Mouse (Mus musculus) hindbrain, embryonic 14.5 days (tissue): Measurements from ENCODE around the gene Hilpda. TPM values are rescaled to one million over a fixed set of nuclear protein-coding genes. Genes with fewer than 3 reads are reported as not detected.
A peak's percentile ranks its signal among the peaks of the same experiment; 100 is the strongest.

ENCODE experiments used
- ATAC-seq: fragments of 200-750 bp; cut with Nextera tagmentation; 2 replicates; pipeline ENCODE4 v1.8.0; 2017; ENCODE audit warnings: moderate number of reproducible peaks, mild to moderate bottlenecking, moderate TSS enrichment, moderate library complexity; ENCODE audit not compliant: low FRiP score
- DNase-seq: peaks from one replicate; pipeline ENCODE4 v3.0.0-alpha.2; 2015; ENCODE audit warnings: low spot score
- H3K27ac ChIP-seq: fragments of 300-500 bp; sonication (generic); 2 replicates; pipeline ENCODE4 v1.5.1; 2014; ENCODE audit warnings: mild to moderate bottlenecking, moderate library complexity
- H3K27me3 ChIP-seq: fragments of 300-500 bp; sonication (generic); 2 replicates; pipeline ENCODE4 v1.6.1; 2014; ENCODE audit warnings: mild to moderate bottlenecking, low read length, mixed read lengths; ENCODE audit not compliant: control insufficient read depth, insufficient read depth
- H3K36me3 ChIP-seq: fragments of 300-500 bp; sonication (generic); replicated peaks from 2 replicates; pipeline ENCODE4 v1.6.1; 2014; ENCODE audit not compliant: control insufficient read depth, insufficient read depth
- H3K4me1 ChIP-seq: fragments of 300-500 bp; sonication (generic); replicated peaks from 2 replicates; pipeline ENCODE4 v1.6.1; 2014; ENCODE audit warnings: antibody characterized with exemption, low read length, mixed read lengths; ENCODE audit not compliant: control insufficient read depth, insufficient read depth
- H3K4me2 ChIP-seq: fragments of 300-500 bp; sonication (generic); replicated peaks from 2 replicates; pipeline ENCODE4 v1.6.1; 2014; ENCODE audit warnings: mild to moderate bottlenecking, moderate library complexity
- H3K4me3 ChIP-seq: fragments of 300-500 bp; sonication (generic); replicated peaks from 2 replicates; pipeline ENCODE4 v1.5.1; 2014; ENCODE audit warnings: mild to moderate bottlenecking, low read length
- H3K9ac ChIP-seq: fragments of 300-500 bp; sonication (generic); 2 replicates; pipeline ENCODE4 v1.6.1; 2014
- H3K9me3 ChIP-seq: fragments of 300-500 bp; sonication (generic); 2 replicates; pipeline ENCODE4 v1.6.1; 2016; ENCODE audit warnings: low read length; ENCODE audit not compliant: control insufficient read depth
- WGBS: fragments of 180-500 bp; shearing (Covaris S2); extraction: QIAGEN DNeasy Blood & Tissue Kit; methylation state at CpG from one replicate; pipeline ENCODE4 v1.1.7; 2014; 5-methylcytosine and 5-hydroxymethylcytosine counted together
- polyA plus RNA-seq: library from polyadenylated mRNA; unstranded; fragments of >200 nt; fragmentation: Nextera tagmentation; extraction: Ambion mirVana; gene quantifications from 2 replicates; pipeline ENCODE4 v1.2.1, GENCODE M21; 2014

The Hilpda gene
- polyA plus RNA-seq, result 29.1 and 34.2 TPM in 2 replicates

GRCm38 (mm10) chr6:29272312-29273072 is at the start of gene Hilpda:
Gene Hilpda (plus strand): TSS chr6:29272488.
- Histone ChIP-seq H3K9ac (peak within 1 kb of the TSS; percentile 74), H3K4me3 (peak within 1 kb of the TSS; percentile 57), H3K4me2 (peak within 1 kb of the TSS; percentile 62), H3K9me3 (no peaks in the 10 kb centered on the region), H3K4me1 (peaks cover 8% of the 10 kb centered on the region), H3K27ac (peak within 1 kb of the TSS; percentile 15; the same call in 1 of the 2 replicates), H3K36me3 (peaks cover 13% of the 10 kb centered on the region), H3K27me3 (no peaks in the 10 kb centered on the region)
- peak; percentile 97 for ATAC-seq
- under 1% methylated on average over 46 of the region's 46 CpGs for WGBS
- DNase-seq, result peak; percentile 90

DNA sequence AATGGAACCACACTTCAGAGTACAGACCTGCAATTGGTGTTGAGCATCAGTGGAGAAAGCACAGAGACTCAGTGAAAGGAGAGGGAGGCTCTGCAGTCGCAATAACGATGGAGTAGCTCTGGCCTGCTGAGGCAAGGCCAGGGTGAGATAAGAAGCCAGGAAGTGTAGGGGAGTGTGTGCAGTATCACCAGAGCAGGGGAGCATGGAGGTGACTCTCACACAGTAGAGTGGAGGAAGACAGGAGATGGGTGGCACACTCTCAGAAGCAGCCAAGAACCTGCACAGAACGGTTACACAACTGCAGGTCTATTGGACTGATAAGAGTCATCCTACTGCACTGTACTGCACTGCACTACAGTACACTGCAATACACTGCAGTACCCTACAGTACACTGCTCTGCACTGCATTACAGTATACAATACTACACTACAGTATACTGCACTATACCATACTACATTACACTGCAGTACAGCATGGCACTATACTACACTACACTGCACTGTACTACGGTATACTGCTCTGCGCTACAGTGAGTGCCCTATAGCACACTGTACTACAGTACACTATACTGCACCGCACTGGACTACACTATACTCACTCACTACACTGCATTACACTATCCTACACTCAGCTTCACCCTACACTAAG is 42.9 kb upstream of the Hilpda start:
- H3K4me1 ChIP-seq, result no peaks in the 10 kb centered on the region
- no peaks in the 10 kb centered on the region for H3K36me3 ChIP-seq
- DNase-seq, result no peak
- H3K27me3 ChIP-seq, result no peaks in the 10 kb centered on the region
- H3K9ac ChIP-seq, result no peak overlapping the region
- no peaks in the 10 kb centered on the region for H3K9me3 ChIP-seq
- H3K27ac ChIP-seq, result no peak overlapping the region
- H3K4me2 ChIP-seq, result no peak overlapping the region
- ATAC-seq, result no peak; the same call in 1 of the 2 replicates
- H3K4me3 ChIP-seq, result no peak overlapping the region
- 93% methylated on average over 6 of the region's 6 CpGs for WGBS

DNA sequence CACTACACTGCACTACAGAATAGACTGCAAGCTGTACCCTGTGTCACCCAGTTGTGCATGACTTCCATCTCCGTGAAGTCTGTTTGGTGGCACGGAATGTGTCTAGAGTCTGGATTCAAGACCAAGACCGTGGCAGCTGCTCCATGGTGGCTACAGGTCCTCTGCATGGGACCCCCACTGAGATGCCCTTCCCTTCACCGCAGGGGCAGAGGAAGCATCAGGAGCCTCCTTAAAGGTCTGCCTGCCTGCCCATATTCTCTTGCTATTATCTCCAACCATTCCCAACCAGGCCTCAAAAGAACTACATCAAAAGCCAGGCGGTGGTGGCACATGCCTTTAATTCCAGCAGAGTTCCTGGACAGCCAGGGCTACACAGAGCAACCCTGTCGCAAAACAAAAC is 41.9 kb upstream of the Hilpda start:
- Histone ChIP-seq H3K9ac (no peak overlapping the region), H3K4me1 (no peaks in the 10 kb centered on the region), H3K27ac (no peak overlapping the region), H3K9me3 (no peaks in the 10 kb centered on the region), H3K4me2 (no peak overlapping the region), H3K27me3 (no peaks in the 10 kb centered on the region), H3K4me3 (no peak overlapping the region), H3K36me3 (no peaks in the 10 kb centered on the region)
- WGBS, result 56% methylated on average over 6 of the region's 6 CpGs
- no peak for ATAC-seq
- no peak for DNase-seq

DNA sequence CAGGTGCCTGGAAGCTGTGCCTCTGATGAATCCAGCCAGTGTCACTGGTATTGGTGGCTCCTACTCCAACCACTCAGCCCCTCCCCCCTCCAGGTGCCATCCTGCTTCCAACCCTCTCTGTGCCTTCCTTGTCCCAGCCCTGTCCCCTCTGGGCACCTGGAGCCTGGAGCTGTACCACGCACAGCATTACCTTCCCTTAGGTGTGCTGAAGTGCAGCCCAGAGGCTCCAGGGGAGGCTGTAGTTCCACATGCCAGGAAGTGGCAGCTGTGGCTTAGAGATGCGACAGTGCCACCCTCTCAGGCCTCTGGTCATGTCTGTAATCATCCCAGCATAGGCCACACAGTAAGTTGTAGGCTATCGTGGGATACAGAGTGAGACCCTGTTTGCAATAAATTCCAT is 40.5 kb upstream of the Hilpda start:
- Histone ChIP-seq H3K4me1 (no peaks in the 10 kb centered on the region), H3K4me2 (no peak overlapping the region), H3K27ac (no peak overlapping the region), H3K9ac (no peak overlapping the region), H3K36me3 (no peaks in the 10 kb centered on the region), H3K27me3 (no peaks in the 10 kb centered on the region), H3K9me3 (no peaks in the 10 kb centered on the region), H3K4me3 (no peak overlapping the region)
- WGBS, result 63% methylated on average over 3 of the region's 3 CpGs
- ATAC-seq (no peak), DNase-seq (no peak)

DNA sequence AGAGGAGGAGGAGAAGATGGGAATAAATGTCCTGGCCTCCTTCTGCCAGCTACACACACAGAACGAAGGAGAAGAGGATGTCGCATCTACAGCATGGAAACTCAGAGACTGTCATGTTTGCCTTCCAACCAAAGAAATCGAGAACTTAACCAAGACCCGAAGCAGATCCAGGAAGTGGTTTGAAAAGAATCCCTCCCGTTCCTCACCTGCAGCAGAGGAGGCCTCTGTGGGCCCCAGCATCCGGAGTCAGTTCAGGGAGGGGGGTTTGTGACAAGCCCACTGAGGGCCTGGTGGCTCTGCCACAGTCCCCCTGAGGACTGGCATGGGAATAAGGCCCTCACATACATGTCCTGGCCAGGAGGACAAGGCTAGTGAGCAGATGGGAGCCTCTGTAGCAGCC is 40.0 kb upstream of the Hilpda start:
- Histone ChIP-seq H3K27ac (no peak overlapping the region), H3K9ac (no peak overlapping the region), H3K9me3 (no peaks in the 10 kb centered on the region), H3K4me1 (no peaks in the 10 kb centered on the region), H3K4me3 (no peak overlapping the region), H3K27me3 (no peaks in the 10 kb centered on the region), H3K36me3 (no peaks in the 10 kb centered on the region), H3K4me2 (no peak overlapping the region)
- ATAC-seq, result no peak
- WGBS, result 90% methylated on average over 6 of the region's 6 CpGs
- no peak for DNase-seq

- WGBS, result 84% methylated on average over 3 of the region's 3 CpGs
- no peak for DNase-seq
- no peak overlapping the region for H3K9ac ChIP-seq
Observed at GRCm38 (mm10) chr6:29233710-29234109, 38.6 kb upstream of the Hilpda start.

GRCm38 (mm10) chr6:29234272-29234671 is 38.0 kb upstream of the Hilpda start:
- DNase-seq (peak; percentile 36), ATAC-seq (no peak)
- WGBS, result 56% methylated on average over 8 of the region's 8 CpGs
- H3K36me3 ChIP-seq, result no peaks in the 10 kb centered on the region
- no peak overlapping the region for H3K4me2 ChIP-seq
- no peak overlapping the region for H3K4me3 ChIP-seq
- no peaks in the 10 kb centered on the region for H3K4me1 ChIP-seq
- no peak overlapping the region for H3K27ac ChIP-seq
- no peak overlapping the region for H3K9ac ChIP-seq
- H3K27me3 ChIP-seq, result no peaks in the 10 kb centered on the region
- no peaks in the 10 kb centered on the region for H3K9me3 ChIP-seq

More at GRCm38 (mm10) chr6:29233710-29234109, 38.6 kb upstream of the Hilpda start:
- H3K4me2 ChIP-seq, result no peak overlapping the region
- no peak overlapping the region for H3K4me3 ChIP-seq
- no peak overlapping the region for H3K27ac ChIP-seq
- no peaks in the 10 kb centered on the region for H3K36me3 ChIP-seq
- no peaks in the 10 kb centered on the region for H3K27me3 ChIP-seq
- no peak for ATAC-seq
- H3K9me3 ChIP-seq, result no peaks in the 10 kb centered on the region
- H3K4me1 ChIP-seq, result no peaks in the 10 kb centered on the region

DNA sequence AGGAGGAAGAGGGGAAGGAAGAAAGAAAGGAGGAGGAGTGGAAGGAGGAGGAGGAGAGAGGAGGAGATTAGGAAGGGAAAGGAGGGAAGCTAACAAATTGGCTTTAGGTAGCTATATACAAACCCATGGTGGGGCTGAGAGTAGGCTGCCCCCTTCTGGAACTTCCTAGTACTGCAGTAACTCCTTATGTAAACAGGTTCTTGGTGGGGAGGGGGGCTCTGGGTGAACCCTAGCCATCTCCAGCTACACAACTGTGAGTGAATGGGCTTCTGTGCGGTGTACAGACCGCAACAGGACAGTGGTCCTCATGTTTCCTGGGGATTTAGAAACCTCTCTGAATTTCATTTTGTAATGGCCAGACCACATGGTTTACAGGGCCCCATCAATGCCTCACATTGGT is 31.5 kb upstream of the Hilpda start:
- Histone ChIP-seq H3K4me2 (no peak overlapping the region), H3K27ac (no peak overlapping the region), H3K36me3 (no peaks in the 10 kb centered on the region), H3K27me3 (no peaks in the 10 kb centered on the region), H3K9ac (no peak overlapping the region), H3K4me1 (no peaks in the 10 kb centered on the region), H3K4me3 (no peak overlapping the region), H3K9me3 (no peaks in the 10 kb centered on the region)
- peak; percentile 38 for DNase-seq
- 50% methylated on average over 2 of the region's 2 CpGs for WGBS
- no peak for ATAC-seq

- H3K27ac ChIP-seq, result no peak overlapping the region
- DNase-seq (no peak), ATAC-seq (no peak)
- no peaks in the 10 kb centered on the region for H3K4me1 ChIP-seq
- H3K4me3 ChIP-seq, result no peak overlapping the region
- H3K27me3 ChIP-seq, result no peaks in the 10 kb centered on the region
- H3K9me3 ChIP-seq, result no peaks in the 10 kb centered on the region
- no peak overlapping the region for H3K4me2 ChIP-seq
- H3K36me3 ChIP-seq, result no peaks in the 10 kb centered on the region
- H3K9ac ChIP-seq, result no peak overlapping the region
- 47% methylated on average over 2 of the region's 2 CpGs for WGBS
Observed at GRCm38 (mm10) chr6:29241697-29242096, 30.6 kb upstream of the Hilpda start.
